Comparison of ENCODE assay signal across 8 mouse cellular contexts in the genomic region with DNA sequence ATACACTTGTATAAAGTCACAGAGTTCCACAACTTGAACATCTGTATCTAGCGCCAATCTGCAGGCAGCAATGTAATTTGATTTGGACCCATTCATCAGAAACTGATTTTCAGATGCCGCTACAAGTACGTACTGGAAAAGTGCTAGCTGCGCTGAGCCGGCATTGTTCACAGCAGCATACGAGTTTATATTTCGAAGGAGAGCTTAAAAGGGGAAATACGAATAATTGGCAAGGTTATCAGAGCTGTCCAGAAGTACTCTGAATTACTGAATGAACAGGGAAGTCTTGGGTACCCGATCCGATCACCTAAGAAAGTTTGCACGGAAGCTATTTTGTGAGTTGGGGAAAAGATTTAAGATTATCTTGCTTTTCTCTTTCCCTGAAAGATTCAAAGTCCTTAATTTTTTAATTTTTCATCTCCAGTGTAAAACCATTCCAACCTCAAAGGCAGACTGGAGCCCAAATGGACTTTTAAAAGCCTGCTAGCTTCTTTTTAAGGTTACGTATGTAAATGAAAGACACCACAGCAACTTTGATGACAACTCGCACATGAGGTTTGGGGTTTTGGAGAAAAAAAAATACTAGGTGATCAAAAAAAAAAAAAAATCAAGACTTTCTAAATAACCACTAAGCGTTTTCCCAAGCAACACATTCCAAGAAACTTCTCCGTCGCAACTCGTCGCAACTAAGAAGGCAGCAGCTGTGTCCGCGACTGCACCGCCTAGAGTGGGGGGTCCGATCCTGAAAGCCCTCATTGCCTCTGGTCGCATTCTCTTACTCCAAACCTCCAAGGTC. TPM values are rescaled to one million over a fixed set of nuclear protein-coding genes. Genes with fewer than 3 reads are reported as not detected.
A peak's percentile ranks its signal among the peaks of the same experiment; 100 is the strongest.
DNase-seq lines count a peak whose midpoint lies in the region; ATAC-seq and TF ChIP-seq lines count a peak whose summit lies in the region.

No protein-coding gene starts in this region.

- H3K9ac ChIP-seq in embryonic facial prominence, embryonic 13.5 days: peak overlapping the region; percentile 96
- peak overlapping the region; percentile 91 for H3K9ac ChIP-seq in neural tube, embryonic 15.5 days (replicated peaks)

- 3% methylated on average over 23 of the region's 23 CpGs for WGBS in spleen, adult 2 months
- 3% methylated on average over 23 of the region's 23 CpGs for WGBS in embryonic facial prominence, embryonic 13.5 days
- WGBS in limb, embryonic 10.5 days: 21% methylated on average over 23 of the region's 23 CpGs
- 5% methylated on average over 23 of the region's 23 CpGs for WGBS in neural tube, embryonic 15.5 days

- peaks cover 2% of the 10 kb centered on the region; the same call in 1 of the 2 replicates for H3K36me3 ChIP-seq in spleen, adult 2 months (ENCODE audit: control insufficient read depth, insufficient read depth, low read length)
- peaks cover 11% of the 10 kb centered on the region for H3K36me3 ChIP-seq in embryonic facial prominence, embryonic 13.5 days
- peaks cover 22% of the 10 kb centered on the region for H3K36me3 ChIP-seq in limb, embryonic 10.5 days
- no peaks in the 10 kb centered on the region; the same call in 1 of the 2 replicates for H3K36me3 ChIP-seq in neural tube, embryonic 15.5 days

- DNase-seq in spleen, adult 2 months (ENCODE audit: low read depth in 1 of 2, low spot score in 2 of 2): no peak
- no peak for DNase-seq in spleen, postnatal 4 days (ENCODE audit: low spot score in 2 of 2)
- DNase-seq in limb, embryonic 10.5 days (ENCODE audit: low spot score): no peak
- no peak for DNase-seq in cerebellum, postnatal 4 days (ENCODE audit: low spot score in 2 of 2)
- DNase-seq in left cerebral cortex, adult 11 months (ENCODE audit: low spot score): no peak
- DNase-seq in ovary, postnatal 36 days (ENCODE audit: low spot score): no peak

- H3K27me3 ChIP-seq in spleen, adult 2 months (ENCODE audit: control insufficient read depth, insufficient read depth, low read length): no peaks in the 10 kb centered on the region
- H3K27me3 ChIP-seq in embryonic facial prominence, embryonic 13.5 days: peaks cover 13% of the 10 kb centered on the region
- peaks cover 17% of the 10 kb centered on the region for H3K27me3 ChIP-seq in limb, embryonic 10.5 days (ENCODE audit: low read depth, poor library complexity, severe bottlenecking)
- H3K27me3 ChIP-seq in neural tube, embryonic 15.5 days (replicated peaks): no peaks in the 10 kb centered on the region

- no peak for ATAC-seq in embryonic facial prominence, embryonic 13.5 days (ENCODE audit: insufficient number of reproducible peaks, insufficient read depth, low FRiP score, low TSS enrichment, low read depth)
- ATAC-seq in neural tube, embryonic 15.5 days (ENCODE audit: low FRiP score): no peak

- no peak for TF ChIP-seq POLR2A in spleen, adult 2 months (IDR thresholded peaks at IDR 0.05; ENCODE audit: low read depth, low read length)

- TF ChIP-seq CTCF in spleen, adult 2 months (IDR thresholded peaks at IDR 0.05; ENCODE audit: extremely low read depth, insufficient read depth, insufficient read length, insufficient replicate concordance): no peak

- no peaks in the 10 kb centered on the region for H3K9me3 ChIP-seq in embryonic facial prominence, embryonic 13.5 days
- no peaks in the 10 kb centered on the region for H3K9me3 ChIP-seq in limb, embryonic 10.5 days (replicated peaks)
- H3K9me3 ChIP-seq in neural tube, embryonic 15.5 days (replicated peaks): no peaks in the 10 kb centered on the region

- H3K4me3 ChIP-seq in spleen, adult 2 months (ENCODE audit: extremely low read depth, insufficient read depth, insufficient read length): peak overlapping the region; percentile 97
- peak overlapping the region; percentile 96 for H3K4me3 ChIP-seq in embryonic facial prominence, embryonic 13.5 days
- H3K4me3 ChIP-seq in limb, embryonic 10.5 days: peak overlapping the region; percentile 94
- H3K4me3 ChIP-seq in neural tube, embryonic 15.5 days (replicated peaks): peak overlapping the region; percentile 94

- H3K27ac ChIP-seq in spleen, adult 2 months (ENCODE audit: insufficient read depth, low read length): no peak overlapping the region
- H3K27ac ChIP-seq in embryonic facial prominence, embryonic 13.5 days: peak overlapping the region; percentile 98; the same call in 1 of the 2 replicates
- H3K27ac ChIP-seq in limb, embryonic 10.5 days: peak overlapping the region; percentile 97
- peak overlapping the region; percentile 99 for H3K27ac ChIP-seq in neural tube, embryonic 15.5 days (replicated peaks)

- peak overlapping the region; percentile 68 for H3K4me2 ChIP-seq in embryonic facial prominence, embryonic 13.5 days
- peak overlapping the region; percentile 71 for H3K4me2 ChIP-seq in neural tube, embryonic 15.5 days

- peaks cover 10% of the 10 kb centered on the region for H3K4me1 ChIP-seq in spleen, adult 2 months (ENCODE audit: control insufficient read depth, insufficient read depth, insufficient read length)
- peaks cover 21% of the 10 kb centered on the region for H3K4me1 ChIP-seq in embryonic facial prominence, embryonic 13.5 days
- H3K4me1 ChIP-seq in limb, embryonic 10.5 days: peaks cover 22% of the 10 kb centered on the region
- H3K4me1 ChIP-seq in neural tube, embryonic 15.5 days: peaks cover 34% of the 10 kb centered on the region

RNA-seq across cellular contexts. Expression of gene Crebbp, which starts 1.4 kb away (rescaled TPM):
- 25.6 and 36.9 TPM in 2 replicates for polyA plus RNA-seq in spleen, adult 2 months (2012; rRNA removed)
- 51.3 and 59.4 TPM in 2 replicates for polyA plus RNA-seq in embryonic facial prominence, embryonic 13.5 days (2015; fragmentation: Nextera tagmentation; extraction: Ambion mirVana)
- 31.1 and 36.9 TPM in 2 replicates for polyA plus RNA-seq in limb, embryonic 10.5 days (2016; fragmentation: Nextera tagmentation; extraction: Ambion mirVana)
- 32.7 and 33.9 TPM in 2 replicates for polyA plus RNA-seq in neural tube, embryonic 15.5 days (2015; fragmentation: Nextera tagmentation; extraction: Ambion mirVana)
